Mouse (Mus musculus): ENCODE results near the gene Vax2.

Vax2 gene

GRCm38 (mm10) chr6:83710361-83711066 is 550 bp upstream of the Vax2 start:
- no peak for DNase-seq (ENCODE audit: extremely low read depth, insufficient read length, low spot score)

GRCm38 (mm10) chr6:83711725-83712475 is 836 bp downstream of the Vax2 start:
- DNase-seq (ENCODE audit: extremely low read depth, insufficient read length, low spot score), result peak; percentile 39

GRCm38 (mm10) chr6:83713271-83714136 is 2.4 kb downstream of the Vax2 start:
- DNase-seq (ENCODE audit: extremely low read depth, insufficient read length, low spot score), result no peak

- no peak for DNase-seq (ENCODE audit: extremely low read depth, insufficient read length, low spot score)
Observed at GRCm38 (mm10) chr6:83714221-83715123, 3.4 kb downstream of the Vax2 start.

GRCm38 (mm10) chr6:83715461-83716196 is 4.6 kb downstream of the Vax2 start:
- no peak for DNase-seq (ENCODE audit: extremely low read depth, insufficient read length, low spot score)

GRCm38 (mm10) chr6:83717026-83717425 is 6.0 kb downstream of the Vax2 start:
- no peak for DNase-seq (ENCODE audit: extremely low read depth, insufficient read length, low spot score)

GRCm38 (mm10) chr6:83722526-83722925 is 11.5 kb downstream of the Vax2 start:
- DNase-seq (ENCODE audit: extremely low read depth, insufficient read length, low spot score), result no peak

GRCm38 (mm10) chr6:83727178-83727577 is 16.1 kb downstream of the Vax2 start:
- no peak for DNase-seq (ENCODE audit: extremely low read depth, insufficient read length, low spot score)

GRCm38 (mm10) chr6:83728488-83728887 is 17.4 kb downstream of the Vax2 start:
- DNase-seq (ENCODE audit: extremely low read depth, insufficient read length, low spot score), result no peak

GRCm38 (mm10) chr6:83729350-83729970 is 18.4 kb downstream of the Vax2 start:
- DNase-seq (ENCODE audit: extremely low read depth, insufficient read length, low spot score), result no peak

- peak; percentile 42 for DNase-seq (ENCODE audit: extremely low read depth, insufficient read length, low spot score)
Observed at GRCm38 (mm10) chr6:83731128-83731527, 20.1 kb downstream of the Vax2 start.

GRCm38 (mm10) chr6:83737311-83737710 is 26.2 kb downstream of the Vax2 start:
- no peak for DNase-seq (ENCODE audit: extremely low read depth, insufficient read length, low spot score)

- no peak for DNase-seq (ENCODE audit: extremely low read depth, insufficient read length, low spot score)
Observed at GRCm38 (mm10) chr6:83738596-83738995, 27.5 kb downstream of the Vax2 start.

GRCm38 (mm10) chr6:83742761-83743160 is 31.7 kb downstream of the Vax2 start, which contains the start of gene Atp6v1b1:
Atp6v1b1 (plus strand) TSS chr6:83742990.
- DNase-seq (ENCODE audit: extremely low read depth, insufficient read length, low spot score), result no peak

- no peak for DNase-seq (ENCODE audit: extremely low read depth, insufficient read length, low spot score)
Observed at GRCm38 (mm10) chr6:83743212-83743611, 32.1 kb downstream of the Vax2 start.

GRCm38 (mm10) chr6:83744126-83744525 is 33.1 kb downstream of the Vax2 start:
- DNase-seq (ENCODE audit: extremely low read depth, insufficient read length, low spot score), result no peak

GRCm38 (mm10) chr6:83744557-83744956 is 33.5 kb downstream of the Vax2 start:
- DNase-seq (ENCODE audit: extremely low read depth, insufficient read length, low spot score), result no peak

GRCm38 (mm10) chr6:83745466-83745865 is 34.4 kb downstream of the Vax2 start:
- no peak for DNase-seq (ENCODE audit: extremely low read depth, insufficient read length, low spot score)

- no peak for DNase-seq (ENCODE audit: extremely low read depth, insufficient read length, low spot score)
Observed at GRCm38 (mm10) chr6:83749286-83749685, 38.2 kb downstream of the Vax2 start.
